Comparison of ENCODE assay signal across 13 mouse cellular contexts in genomic region chrX:99225111-99225752, GRCm38 (mm10).
DNase-seq lines count a peak whose midpoint lies in the region; ATAC-seq lines count a peak whose summit lies in the region.
"Had no signal": no experiment of that assay in that cellular context is flagged by ENCODE, and none has a peak within 500 bp of the region (broad histone marks: within the 10 kb centered on the region; RNA-seq: fewer than 3 reads in every experiment).

No protein-coding gene starts in this region.

- no peaks in the 10 kb centered on the region for H3K4me1 ChIP-seq in lung, embryonic 15.5 days
- H3K4me1 ChIP-seq in forebrain, embryonic 12.5 days, result peaks cover 18% of the 10 kb centered on the region
- H3K4me1 ChIP-seq in hindbrain, embryonic 16.5 days (ENCODE audit: control insufficient read depth, insufficient read depth, low read depth, low read length), result no peaks in the 10 kb centered on the region
- H3K4me1 ChIP-seq: embryonic facial prominence, embryonic 15.5 days had no signal

- DNase-seq in heart, adult 11 months, result peak; percentile 88
- DNase-seq in heart, postnatal 36 days, result no peak
- DNase-seq in lung, postnatal 36 days, result no peak
- DNase-seq in right cerebral cortex, adult 2 months (ENCODE audit: low spot score in 2 of 2), result no peak
- no peak for DNase-seq in adrenal gland, adult (ENCODE audit: inconsistent age in 2 of 2, low spot score in 1 of 2)
- DNase-seq: cerebellum, adult 9-11 months; right cerebral cortex, postnatal 25 days; thymus, postnatal 14 days had no signal

- H3K27me3 ChIP-seq in lung, embryonic 15.5 days, result peaks cover 8% of the 10 kb centered on the region; the same call in 1 of the 2 replicates
- peaks cover 92% of the 10 kb centered on the region for H3K27me3 ChIP-seq in forebrain, embryonic 12.5 days
- H3K27me3 ChIP-seq in hindbrain, embryonic 16.5 days (replicated peaks; ENCODE audit: control insufficient read depth, insufficient read depth, low read length), result peaks cover 3% of the 10 kb centered on the region

- no peak overlapping the region for H3K27ac ChIP-seq in lung, embryonic 15.5 days
- H3K27ac ChIP-seq in forebrain, embryonic 12.5 days, result no peak overlapping the region
- no peak overlapping the region for H3K27ac ChIP-seq in hindbrain, embryonic 16.5 days (ENCODE audit: low read depth, low read length)
- H3K27ac ChIP-seq: embryonic facial prominence, embryonic 15.5 days; kidney, embryonic 15.5 days had no signal

- H3K9ac ChIP-seq in lung, embryonic 15.5 days, result no peak overlapping the region
- no peak overlapping the region for H3K9ac ChIP-seq in forebrain, embryonic 12.5 days
- H3K9ac ChIP-seq in hindbrain, embryonic 16.5 days (ENCODE audit: low read depth, low read length), result no peak overlapping the region
- H3K9ac ChIP-seq: embryonic facial prominence, embryonic 15.5 days; kidney, embryonic 15.5 days had no signal

- 63% methylated on average over 7 of the region's 7 CpGs for WGBS in lung, embryonic 15.5 days
- 66% methylated on average over 7 of the region's 7 CpGs for WGBS in forebrain, embryonic 12.5 days
- WGBS in hindbrain, embryonic 16.5 days, result 56% methylated on average over 7 of the region's 7 CpGs

- ATAC-seq in lung, embryonic 15.5 days (ENCODE audit: borderline replicate concordance, extremely low read depth, low FRiP score, low TSS enrichment), result peak; percentile 83; the same call in 1 of the 2 replicates
- peak; percentile 43; the same call in 1 of the 2 replicates for ATAC-seq in forebrain, embryonic 12.5 days (ENCODE audit: low FRiP score)
- peak; percentile 72 for ATAC-seq in hindbrain, embryonic 16.5 days

- H3K36me3 ChIP-seq in lung, embryonic 15.5 days, result no peaks in the 10 kb centered on the region
- H3K36me3 ChIP-seq in forebrain, embryonic 12.5 days (replicated peaks), result no peaks in the 10 kb centered on the region
- no peaks in the 10 kb centered on the region for H3K36me3 ChIP-seq in hindbrain, embryonic 16.5 days (ENCODE audit: control insufficient read depth, insufficient read depth, low read length)
- H3K36me3 ChIP-seq: embryonic facial prominence, embryonic 15.5 days; kidney, embryonic 15.5 days had no signal

- H3K9me3 ChIP-seq in lung, embryonic 15.5 days, result no peaks in the 10 kb centered on the region
- H3K9me3 ChIP-seq in forebrain, embryonic 12.5 days, result no peaks in the 10 kb centered on the region
- no peaks in the 10 kb centered on the region for H3K9me3 ChIP-seq in hindbrain, embryonic 16.5 days (ENCODE audit: control insufficient read depth, low read length)
- H3K9me3 ChIP-seq: embryonic facial prominence, embryonic 15.5 days; kidney, embryonic 15.5 days had no signal

- H3K4me3 ChIP-seq in lung, embryonic 15.5 days, result no peak overlapping the region
- no peak overlapping the region for H3K4me3 ChIP-seq in forebrain, embryonic 12.5 days (replicated peaks)
- H3K4me3 ChIP-seq in hindbrain, embryonic 16.5 days (ENCODE audit: low read length), result no peak overlapping the region
- H3K4me3 ChIP-seq: embryonic facial prominence, embryonic 15.5 days; kidney, embryonic 15.5 days had no signal

- intact Hi-C loops in heart, postnatal 36 days (cut with DNase I), result no loop called here

- no peak overlapping the region for H3K4me2 ChIP-seq in lung, embryonic 15.5 days
- no peak overlapping the region for H3K4me2 ChIP-seq in forebrain, embryonic 12.5 days
- H3K4me2 ChIP-seq in hindbrain, embryonic 16.5 days (ENCODE audit: low read length), result no peak overlapping the region
- H3K4me2 ChIP-seq: embryonic facial prominence, embryonic 15.5 days; kidney, embryonic 15.5 days had no signal
